Mouse (Mus musculus) 3T3-L1 (cell line): ENCODE measurements at regions not wholly inside any gene's neighbourhood (a gene's known extent, or its start where the extent isn't known, plus 50 kb on each side); places are given as distances from the start of the nearest gene placed in this dataset.

Experiments used
- DNase-seq: peaks from one replicate; pipeline ENCODE4 v3.0.0-alpha.2; 2015; ENCODE audit warnings: low read depth, low spot score

DNA sequence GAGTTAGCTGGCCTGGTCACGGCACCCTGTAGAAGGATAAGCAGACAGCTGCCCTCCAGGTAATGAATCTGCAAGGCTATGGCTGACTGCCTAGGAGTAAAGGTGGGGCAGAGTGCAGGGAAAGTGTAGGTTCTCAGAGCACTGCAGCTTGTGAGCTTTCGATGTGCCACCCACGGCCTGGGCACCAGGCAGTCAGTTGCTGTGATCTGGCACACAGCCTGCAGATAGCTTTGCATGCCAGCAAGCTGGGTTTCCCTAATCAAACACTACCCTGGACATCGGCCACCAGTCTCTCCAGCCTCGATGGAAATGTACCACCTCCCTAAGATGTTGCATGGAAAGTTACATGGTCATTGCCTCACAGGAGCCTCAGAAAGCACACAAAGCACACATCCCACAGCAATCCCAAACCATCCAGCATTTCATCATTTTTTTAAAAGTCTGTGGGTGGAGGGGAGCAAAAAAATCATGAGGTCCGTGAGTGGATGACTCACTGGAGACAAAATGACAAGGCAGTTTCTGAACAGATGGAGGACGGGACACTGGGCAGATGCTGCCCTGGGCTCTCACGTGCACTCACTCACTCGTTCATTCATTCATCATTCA is 112.7 kb downstream of the Ets2 start:
- DNase-seq: peak; percentile 99

DNA sequence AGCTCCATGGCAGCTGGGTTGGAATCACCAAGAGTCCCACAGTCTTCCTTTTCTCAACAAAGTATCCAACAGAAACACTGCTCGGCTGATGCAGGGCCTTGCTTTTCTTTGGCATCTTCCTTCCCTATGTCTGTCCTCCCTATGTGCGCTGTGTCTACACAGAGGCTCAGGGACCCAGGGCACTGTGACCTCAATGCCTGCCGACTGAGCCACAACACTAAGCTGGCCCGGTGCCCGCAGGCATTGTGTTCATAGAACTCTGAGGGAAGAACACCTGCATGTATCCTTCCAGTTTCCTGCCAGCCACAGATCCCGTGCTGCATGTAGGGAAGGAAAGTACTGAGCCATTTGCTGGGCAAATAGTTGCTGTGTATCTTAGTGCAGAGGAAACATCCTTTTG is 109.2 kb downstream of the Ets2 start:
- no peak for DNase-seq

DNA sequence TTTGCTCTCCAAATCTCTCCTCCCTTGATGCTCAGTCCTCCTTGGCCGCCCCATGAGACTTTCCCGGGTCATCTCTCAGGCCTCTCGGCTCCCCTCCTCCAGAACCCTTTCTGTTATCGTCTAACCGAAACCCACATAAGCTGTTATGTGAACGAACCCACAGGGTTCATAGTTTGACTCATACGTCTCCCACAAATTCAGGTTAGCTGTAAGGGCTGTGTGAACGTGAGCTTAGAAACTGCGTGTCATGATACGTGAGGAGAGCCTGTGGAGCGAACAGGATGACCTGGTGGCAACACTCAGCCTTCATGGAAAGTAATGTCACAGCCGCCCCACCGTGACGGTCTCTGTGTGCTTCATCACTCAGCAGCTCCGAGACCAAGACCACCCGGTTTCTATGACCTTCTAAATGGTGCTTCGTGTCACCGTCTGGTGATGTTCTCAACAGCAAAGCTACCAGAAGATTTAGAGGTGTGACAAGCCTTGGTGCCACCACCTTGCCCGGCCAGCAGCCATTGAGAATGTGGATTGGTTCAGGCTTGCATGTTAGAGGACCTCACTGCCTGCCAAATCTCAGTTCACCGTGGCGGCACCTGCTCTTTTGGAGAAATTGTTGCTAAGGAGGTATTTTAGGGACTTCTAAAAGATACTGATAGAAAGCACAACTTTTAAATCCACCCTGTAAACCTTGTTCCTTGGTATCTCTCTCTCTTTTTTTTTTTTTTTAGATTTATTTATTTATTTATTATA is 107.4 kb downstream of the Ets2 start:
- DNase-seq: no peak

DNA sequence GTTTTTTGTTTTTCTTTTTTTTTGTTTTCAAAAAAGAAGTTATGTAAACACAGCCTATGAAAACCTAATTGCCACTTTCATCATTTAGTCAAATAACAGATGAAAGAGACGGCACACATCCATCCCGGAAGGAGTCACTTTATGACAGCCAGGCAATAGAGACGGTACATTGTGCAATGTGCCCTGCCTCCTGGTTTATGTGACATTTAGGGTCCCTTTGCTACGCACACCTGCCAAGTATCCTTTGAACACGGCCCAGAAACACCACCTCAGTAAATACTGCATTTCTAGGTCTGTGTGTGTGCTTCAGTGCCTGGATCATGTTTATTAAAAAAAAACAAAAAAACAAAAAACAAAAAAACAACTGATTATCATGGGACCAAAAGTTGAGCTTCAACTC is 104.6 kb downstream of the Ets2 start:
- no peak for DNase-seq

DNA sequence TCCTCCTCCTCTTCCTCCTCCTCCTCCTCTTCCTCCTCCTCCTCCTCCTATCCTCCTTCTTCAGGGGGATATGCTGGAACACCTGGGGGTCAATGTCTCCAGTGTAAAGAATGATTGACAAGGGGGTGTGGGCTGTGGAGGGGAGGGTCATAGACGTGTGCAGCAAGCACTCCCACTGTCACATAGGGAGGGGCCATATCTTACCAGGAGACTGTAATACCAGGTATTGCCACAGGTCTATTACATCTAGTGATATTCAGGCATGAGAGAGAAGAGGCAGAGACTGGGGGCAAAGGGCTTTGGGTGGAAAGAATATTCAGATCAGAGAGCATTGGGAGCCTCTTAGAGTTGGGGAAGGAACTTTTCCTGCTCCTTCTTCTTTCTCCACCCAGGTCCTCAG is 102.3 kb downstream of the Ets2 start:
- DNase-seq: no peak

DNA sequence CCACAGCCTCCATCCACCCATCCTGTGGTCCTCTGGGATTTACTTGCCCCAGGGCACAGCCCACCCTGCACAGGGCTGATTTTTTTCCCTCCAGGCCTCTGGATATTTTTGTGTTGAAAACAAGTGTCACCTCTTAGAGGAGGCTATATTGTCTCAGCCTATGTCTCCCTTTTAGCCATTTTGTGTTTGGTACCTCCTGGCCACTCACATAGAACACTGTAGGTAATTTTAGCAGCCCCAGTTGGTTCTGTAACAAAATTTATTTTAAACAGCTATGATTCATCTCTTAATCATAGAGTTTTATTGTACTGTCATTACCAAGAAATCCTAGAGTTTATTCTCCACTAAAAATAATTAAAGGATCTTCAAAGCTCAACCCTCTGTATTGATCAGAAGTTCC is 100.8 kb downstream of the Ets2 start:
- DNase-seq: no peak

DNA sequence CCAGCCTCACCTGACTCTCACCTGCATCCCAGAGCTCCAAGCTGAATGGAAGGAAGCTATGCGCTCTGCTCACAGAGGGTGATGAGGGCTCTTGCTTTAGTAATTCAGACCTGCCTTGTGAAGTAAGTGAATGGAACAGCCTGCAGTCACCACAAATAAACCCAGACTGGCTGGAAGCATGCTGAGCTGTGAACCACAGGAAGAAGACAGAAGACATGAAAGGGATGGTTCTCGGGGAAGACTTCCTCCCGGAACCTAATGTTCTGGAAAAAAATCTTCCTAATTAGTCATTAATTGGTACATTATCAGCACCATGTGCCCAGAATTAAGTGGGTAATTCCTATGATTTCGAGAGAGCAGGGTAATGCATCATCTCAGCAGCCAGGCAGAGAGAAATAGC is 100.3 kb downstream of the Ets2 start:
- DNase-seq: no peak

DNA sequence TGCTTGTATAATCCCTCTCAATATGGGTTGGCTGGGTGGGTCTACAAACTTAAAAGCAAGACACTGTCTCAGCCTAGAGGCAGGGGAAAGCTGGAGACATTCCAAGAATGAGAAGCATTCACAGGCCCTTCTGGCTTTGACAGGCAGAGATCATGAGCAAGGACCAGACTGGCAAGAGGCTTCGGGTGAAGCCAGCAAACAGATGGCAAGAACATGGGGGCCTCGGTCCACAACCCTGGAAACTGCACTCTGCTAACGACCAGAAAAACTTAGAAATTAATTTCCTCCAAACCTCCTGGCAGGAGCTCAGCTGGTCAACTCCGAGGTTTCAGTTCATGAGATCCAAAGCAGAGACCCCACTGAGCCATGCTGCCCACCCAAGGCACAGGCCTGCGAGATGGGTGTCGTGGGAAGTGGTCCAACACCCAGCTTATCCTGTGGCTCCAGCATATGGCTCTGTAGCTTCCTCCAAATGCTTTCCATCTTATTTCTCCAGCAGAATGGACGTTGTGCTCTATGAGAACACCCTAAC is 99.1 kb downstream of the Ets2 start:
- DNase-seq: no peak

DNA sequence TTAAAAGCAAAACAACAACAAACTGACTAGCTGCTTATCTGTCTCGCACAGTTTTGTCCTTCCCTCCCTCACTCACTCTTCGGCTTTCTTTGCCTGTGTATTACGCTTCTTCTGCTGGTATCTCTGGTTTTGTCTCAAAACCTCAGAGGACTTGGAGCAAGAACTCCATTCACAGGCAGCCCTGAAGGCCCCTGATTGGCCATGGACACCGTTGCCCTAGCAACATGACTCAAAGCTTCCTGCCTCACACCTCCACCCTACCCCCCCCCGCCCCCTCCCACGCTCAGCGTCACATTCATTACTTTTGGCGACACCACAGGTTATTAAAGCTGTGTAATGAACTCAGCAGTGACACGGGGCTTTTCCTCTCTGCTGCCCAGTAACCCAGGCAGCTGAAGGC is 96.7 kb downstream of the Ets2 start:
- no peak for DNase-seq

DNA sequence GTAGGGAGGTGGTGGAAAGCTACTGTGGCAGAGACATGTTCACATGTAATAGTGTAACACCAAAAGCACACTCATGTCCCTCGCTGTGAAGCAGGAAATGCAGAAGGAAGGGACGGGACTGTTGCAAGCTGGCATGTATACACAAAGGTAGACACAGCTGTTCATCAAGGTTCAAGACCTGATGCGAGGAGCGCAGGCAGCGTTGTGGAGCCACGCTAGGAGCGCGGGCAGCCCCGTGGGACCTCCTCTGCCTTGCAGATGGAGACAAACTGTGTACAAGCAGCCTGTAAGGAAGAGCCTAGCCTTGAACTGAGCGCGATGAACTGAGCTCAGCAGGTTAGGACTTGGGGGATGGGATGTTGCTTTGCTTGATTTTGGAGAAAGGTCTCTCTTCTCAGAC is 96.2 kb downstream of the Ets2 start:
- DNase-seq: no peak

DNA sequence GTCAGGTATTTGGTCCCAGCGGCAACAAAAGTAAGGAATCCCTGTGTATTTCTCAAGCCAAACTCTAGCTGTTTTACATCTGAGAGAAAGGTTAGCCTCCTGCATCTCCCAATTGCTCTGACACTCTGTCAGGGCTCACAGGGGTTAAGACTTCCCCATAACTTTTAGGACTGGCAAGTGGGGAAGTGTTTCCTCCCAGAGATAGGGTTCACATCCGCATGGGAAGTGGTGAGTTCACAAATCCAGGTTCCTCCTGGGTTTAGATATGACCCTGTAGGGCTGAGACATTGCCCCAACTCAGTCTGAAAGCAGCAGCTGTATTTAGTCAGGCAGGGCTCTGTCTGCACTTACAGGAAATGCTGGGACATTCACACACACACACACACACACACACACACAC is 95.3 kb downstream of the Ets2 start:
- no peak for DNase-seq

DNA sequence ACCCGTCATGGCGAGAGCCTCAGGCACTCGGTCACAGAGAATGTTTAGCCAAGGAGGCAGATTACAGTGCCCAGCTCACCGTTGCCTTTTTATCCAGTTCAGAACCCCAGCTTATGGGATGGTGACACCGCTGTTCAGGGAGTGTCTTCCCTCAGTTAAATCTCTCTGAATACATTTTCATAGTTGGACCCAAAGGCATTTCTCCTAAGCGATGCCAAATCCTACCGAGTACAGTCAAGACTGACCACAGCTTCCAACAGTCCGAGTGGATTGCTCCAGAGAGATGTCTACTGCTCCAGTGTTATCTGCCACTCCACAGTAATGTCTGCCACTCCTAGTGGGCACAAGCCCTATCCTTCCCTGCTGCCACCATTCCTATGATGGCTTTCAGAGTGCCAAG is 93.0 kb downstream of the Ets2 start:
- DNase-seq: no peak

DNA sequence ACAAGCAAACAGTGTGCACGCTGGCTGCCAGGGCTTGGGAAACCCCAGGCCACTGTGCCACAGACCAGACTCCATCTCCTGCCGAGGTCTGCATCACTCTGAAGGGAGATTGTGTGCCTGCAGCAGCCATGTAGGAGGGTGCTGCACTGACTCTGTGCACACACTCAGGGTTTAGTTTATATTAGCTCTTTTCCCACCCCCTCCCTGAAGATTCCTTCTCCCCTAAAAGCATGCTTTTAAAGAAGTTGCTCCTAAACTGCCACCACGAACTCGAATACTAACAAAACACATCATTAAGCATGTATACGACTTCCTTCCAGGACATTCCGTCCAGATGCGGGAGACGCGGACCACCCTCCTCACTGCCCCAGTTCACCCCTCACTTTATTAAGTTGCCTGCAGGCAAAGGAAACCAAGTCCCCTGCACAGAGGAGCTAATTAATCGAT is 92.4 kb downstream of the Ets2 start:
- no peak for DNase-seq

DNA sequence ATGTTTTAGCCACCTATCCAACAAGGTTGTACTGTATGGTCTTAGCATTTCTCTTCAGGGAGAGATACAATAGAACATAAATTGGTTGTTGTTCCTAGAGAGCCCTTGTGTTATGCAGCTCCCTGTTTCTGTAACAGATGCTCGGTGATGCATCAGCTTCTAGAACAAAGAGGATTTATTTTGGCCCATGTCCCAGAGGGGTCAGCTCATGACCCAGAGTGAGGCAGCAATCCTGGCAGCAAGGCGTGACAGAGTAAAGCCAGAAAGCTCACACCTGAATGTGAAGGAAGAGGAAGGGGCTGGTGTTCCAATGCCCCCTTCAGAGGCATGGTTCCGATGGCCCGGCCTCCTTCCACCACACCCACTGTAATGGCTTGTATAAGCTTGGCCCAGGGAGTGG is 88.8 kb downstream of the Ets2 start:
- DNase-seq: peak; percentile 82

DNA sequence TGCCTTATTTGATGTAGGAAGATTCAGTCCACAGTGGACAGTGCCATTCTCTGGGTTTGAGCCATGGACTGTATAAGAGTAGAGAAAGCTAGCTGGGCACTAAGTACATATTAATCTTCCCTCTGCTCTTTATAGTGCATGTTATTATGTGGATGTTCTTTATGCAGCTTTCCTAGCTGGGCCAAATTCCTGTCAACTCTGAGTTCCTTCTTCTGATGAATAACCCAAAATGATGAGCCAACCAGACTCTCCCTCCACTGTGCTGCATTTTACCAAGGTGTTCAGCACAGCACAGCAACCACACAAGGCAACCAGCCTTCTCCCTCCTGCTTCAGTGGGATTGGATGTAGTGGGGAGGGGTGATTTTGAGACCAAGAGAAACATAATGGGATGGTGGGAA is 87.7 kb downstream of the Ets2 start:
- peak; percentile 72 for DNase-seq

DNA sequence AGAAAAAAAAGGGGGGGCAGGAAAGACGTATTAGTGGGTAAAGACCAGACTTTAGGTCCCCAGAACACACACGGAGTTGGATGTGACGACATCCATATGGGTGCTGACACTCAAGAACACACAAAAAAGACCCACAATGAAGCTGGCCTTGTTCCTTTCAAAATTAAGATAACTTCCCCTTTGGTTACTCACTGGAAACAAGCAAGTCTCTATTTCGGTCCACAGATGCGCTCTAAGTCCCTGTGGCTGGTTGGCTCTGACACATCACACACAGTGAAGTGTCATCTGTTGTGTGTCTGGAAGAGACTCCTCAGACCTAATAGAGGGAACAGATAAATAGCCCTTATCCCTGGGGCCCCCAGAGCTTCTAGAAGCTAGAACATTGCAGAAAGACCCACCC is 79.8 kb downstream of the Ets2 start:
- DNase-seq: no peak

DNA sequence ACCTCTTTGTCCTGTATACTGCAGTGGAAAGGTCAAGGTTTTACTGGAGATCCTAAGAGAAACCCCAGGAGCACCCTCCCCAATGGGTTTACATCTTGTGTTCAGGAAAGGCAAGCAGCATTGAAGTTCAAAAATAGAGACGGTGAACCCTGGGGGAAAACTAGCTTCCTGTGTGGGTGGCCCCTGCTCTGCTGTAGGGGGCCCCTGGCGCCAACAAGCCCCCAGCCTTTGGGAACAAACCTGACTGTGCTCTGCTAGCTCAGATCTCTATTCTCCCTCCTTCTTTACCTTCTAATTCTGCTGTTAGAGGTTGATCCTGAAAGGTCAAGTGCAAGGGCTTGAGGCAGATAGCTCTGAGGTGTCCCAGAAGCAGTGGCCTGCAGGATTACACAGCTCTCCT is 78.6 kb downstream of the Ets2 start:
- no peak for DNase-seq

DNA sequence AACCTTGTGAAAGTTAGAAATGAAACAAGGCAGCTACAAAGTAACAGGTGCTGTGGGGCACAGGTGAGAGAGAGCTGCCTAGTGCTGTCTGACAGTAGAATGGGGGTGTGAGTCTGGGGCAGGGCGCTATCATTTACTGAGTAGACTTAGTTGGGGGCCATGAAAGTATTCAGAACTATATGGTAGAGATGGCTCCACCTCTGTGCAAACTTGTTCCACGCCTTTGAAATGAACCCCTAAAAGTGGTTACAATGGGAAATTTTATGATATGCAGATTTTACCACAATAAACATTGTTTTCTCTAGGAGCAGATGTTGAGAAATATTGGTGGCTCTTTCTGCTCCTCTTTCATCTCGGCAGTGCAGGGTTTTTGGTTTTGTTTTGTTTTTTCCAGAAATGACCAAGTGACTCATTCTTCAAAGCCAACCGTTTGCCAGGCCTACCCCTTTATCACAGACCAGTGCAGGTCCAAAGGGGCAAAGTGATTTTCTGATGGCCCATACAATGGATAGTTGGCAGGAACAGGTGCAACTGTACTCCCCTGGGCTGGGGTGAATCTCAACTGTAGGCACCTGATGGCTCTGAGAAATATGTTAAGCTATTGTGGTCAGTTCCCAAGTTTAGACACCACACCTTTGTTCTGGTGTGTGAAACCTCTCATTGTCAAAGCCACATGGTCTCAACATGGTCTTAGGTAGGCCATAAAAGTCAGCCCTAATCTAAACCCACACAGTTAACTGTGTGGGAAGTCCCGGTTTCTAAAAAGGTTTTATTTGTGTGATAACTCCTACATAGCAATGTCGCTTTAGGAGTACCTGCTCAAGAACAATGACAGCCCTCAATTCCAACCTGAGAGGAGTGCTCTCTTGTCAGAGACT is 77.2 kb downstream of the Ets2 start:
- no peak for DNase-seq

DNA sequence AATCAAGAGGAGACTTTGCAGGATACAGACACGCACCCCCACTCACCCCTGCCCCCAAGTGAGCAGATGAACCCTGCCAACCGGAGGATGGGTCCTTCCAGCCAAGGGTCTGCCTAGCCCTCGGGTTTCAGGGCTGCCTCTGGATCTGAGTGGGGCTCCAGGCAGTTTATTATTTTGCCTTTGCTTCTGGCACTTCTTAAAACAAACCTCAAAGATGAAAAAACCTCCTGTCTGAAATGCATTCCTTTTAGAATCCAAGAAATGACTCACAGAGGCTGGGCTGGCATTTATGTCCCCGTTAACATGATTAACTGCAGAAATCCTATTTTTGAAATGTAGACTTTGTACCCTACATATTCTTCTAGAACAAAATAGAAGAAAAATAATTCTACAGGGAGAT is 76.3 kb downstream of the Ets2 start:
- peak; percentile 89 for DNase-seq

DNA sequence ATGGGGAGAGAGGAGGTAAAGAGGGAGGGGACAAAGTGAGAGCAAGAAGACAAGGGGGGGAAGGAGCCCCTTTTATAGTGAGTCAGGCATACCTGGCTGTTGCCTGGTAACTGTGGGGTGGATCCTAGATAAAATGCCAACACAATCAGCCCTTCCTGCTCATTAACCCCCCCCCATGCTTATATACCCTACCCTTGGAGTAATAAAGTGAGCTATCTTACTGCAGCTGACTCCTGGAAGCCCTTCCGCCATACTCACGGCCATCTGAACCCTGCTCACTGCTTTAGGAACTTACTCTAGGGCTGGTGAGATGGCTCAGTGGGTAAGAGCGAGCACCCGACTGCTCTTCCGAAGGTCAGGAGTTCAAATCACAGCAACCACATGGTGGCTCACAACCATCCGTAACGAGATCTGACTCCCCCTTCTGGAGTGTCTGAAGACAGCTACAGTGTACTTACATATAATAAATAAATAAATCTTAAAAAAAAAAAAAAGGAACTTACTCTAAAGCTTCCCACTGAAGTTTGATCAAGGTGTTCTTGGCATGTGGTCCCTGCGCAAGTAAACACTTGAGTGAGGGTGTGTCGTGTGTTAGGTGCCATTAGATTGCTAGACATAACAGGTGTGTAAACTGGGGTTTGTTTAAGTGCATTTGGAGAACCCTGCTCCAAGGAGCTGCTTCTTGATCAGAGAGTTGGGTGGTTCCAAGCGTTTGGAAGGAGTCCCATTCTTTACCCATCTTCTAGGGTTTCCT is 74.9 kb downstream of the Ets2 start:
- DNase-seq: no peak

DNA sequence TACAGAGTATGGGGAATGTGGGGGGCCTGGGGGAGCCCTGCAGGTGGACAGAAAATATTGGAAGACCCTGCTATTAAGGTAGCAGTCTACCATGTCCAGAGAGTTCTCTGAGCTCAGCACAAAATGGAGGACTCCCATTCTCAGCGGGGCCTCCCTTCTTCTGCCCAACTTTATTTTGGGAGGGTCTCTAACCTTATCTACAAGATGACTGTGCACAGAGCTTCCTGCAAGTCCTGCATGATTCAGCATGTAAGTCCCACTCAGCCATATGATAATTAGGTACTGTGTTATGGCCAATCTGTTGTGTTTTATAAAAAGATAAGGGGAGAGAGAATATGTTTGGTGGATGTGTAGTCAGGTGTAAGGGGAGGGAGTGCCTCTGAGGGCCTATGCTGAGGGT is 74.1 kb downstream of the Ets2 start:
- DNase-seq: no peak

DNA sequence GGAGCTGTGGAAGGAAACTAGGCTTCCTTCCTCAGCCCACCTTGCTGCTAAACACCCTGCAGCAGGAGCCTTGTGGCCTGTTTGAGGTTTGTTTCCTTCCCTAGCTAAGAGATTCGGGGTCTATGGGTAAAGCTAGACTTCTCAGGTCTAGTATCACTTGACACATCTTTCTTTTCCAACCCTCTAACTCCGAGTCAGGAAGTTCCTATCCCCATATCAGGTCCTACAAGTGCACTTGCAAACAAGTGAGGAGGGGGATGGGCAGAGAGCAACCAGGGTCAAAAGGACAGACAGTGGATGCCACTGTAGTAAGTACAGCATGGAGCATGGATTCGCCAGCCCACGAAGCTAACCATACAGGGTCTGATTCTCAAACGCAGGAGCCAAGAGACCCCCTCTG is 73.5 kb downstream of the Ets2 start:
- DNase-seq: no peak
